Mouse (Mus musculus): ENCODE measurements at regions not wholly inside any gene's neighbourhood (a gene's known extent, or its start where the extent isn't known, plus 50 kb on each side); places are given as distances from the start of the nearest gene placed in this dataset.

- DNase-seq (ENCODE audit: extremely low spot score): no peak
These were observed 923.8 kb downstream of the Flrt2 start for GRCm38 (mm10) chr12:96615850-96616249.

GRCm38 (mm10) chr12:96617226-96617625 is 925.2 kb downstream of the Flrt2 start:
- DNase-seq (ENCODE audit: extremely low spot score): no peak
